Mouse (Mus musculus) left cerebral cortex, adult 8-10 months (tissue): ENCODE data around the gene Rimbp3. TPM values are rescaled to one million over a fixed set of nuclear protein-coding genes. Genes with fewer than 3 reads are reported as not detected.
A peak's percentile ranks its signal among the peaks of the same experiment; 100 is the strongest.
"Not testable (repeated sequence)": the region's sequence is repeated elsewhere in the genome, so short reads cannot be mapped to it uniquely, and the experiment has no call there.

Experiments
- DNase-seq, 2 experiments: peaks; one replicate each; pipeline ENCODE4 v3.0.0; 2022; ENCODE audit warnings: low spot score in 2 of 2
- total RNA-seq, 4 experiments: library from RNA; stranded (reverse); gene quantifications; 2 replicates each; pipeline ENCODE4 v1.2.4; 2022

Gene Rimbp3
- total RNA-seq, 4 experiments from 2014 or later, result 2.3 to 3.0 (median 2.7) TPM

- DNase-seq, result no peak
Observed at GRCm38 (mm10) chr16:17216934-17217633, 8.7 kb downstream of the Rimbp3 start.

- no peak for DNase-seq
Observed at GRCm38 (mm10) chr16:17220127-17220733, 11.8 kb downstream of the Rimbp3 start.

GRCm38 (mm10) chr16:17222197-17222596 lies 13.8 kb downstream of the Rimbp3 start:
- DNase-seq, result peak; percentile 66 to 99

- DNase-seq, result no peak
Observed at GRCm38 (mm10) chr16:17225584-17225983, 17.2 kb downstream of the Rimbp3 start.

GRCm38 (mm10) chr16:17226496-17226895 lies 18.1 kb downstream of the Rimbp3 start:
- DNase-seq, result no peak

- DNase-seq, result not testable (repeated sequence)
Observed at GRCm38 (mm10) chr16:17231523-17231922, 23.1 kb downstream of the Rimbp3 start.

- DNase-seq, result peak; percentile 81 to 88
Observed at GRCm38 (mm10) chr16:17232794-17233701, 24.6 kb downstream of the Rimbp3 start, which contains the start of gene Hic2. Gene Hic2 (plus strand): TSS chr16:17233572.

- peak in 1 of 2 experiments; percentile 19 for DNase-seq
Observed at GRCm38 (mm10) chr16:17233702-17234498, 25.5 kb downstream of the Rimbp3 start.

- peak; percentile 28 to 49 for DNase-seq
Observed at GRCm38 (mm10) chr16:17234499-17234895, 26.1 kb downstream of the Rimbp3 start.

- peak in 1 of 2 experiments; percentile 70 for DNase-seq
Observed at GRCm38 (mm10) chr16:17234916-17235665, 26.7 kb downstream of the Rimbp3 start.

- DNase-seq, result no peak
Observed at GRCm38 (mm10) chr16:17237634-17238033, 29.2 kb downstream of the Rimbp3 start.

- DNase-seq, result no peak
Observed at GRCm38 (mm10) chr16:17239409-17239808, 31.0 kb downstream of the Rimbp3 start.

GRCm38 (mm10) chr16:17243731-17244130 lies 35.3 kb downstream of the Rimbp3 start:
- no peak for DNase-seq

GRCm38 (mm10) chr16:17244996-17245395 lies 36.6 kb downstream of the Rimbp3 start:
- no peak for DNase-seq

GRCm38 (mm10) chr16:17247727-17248126 lies 39.3 kb downstream of the Rimbp3 start:
- DNase-seq, result no peak

- DNase-seq, result no peak
Observed at GRCm38 (mm10) chr16:17249135-17249534, 40.7 kb downstream of the Rimbp3 start.

- DNase-seq, result no peak
Observed at GRCm38 (mm10) chr16:17251539-17251938, 43.1 kb downstream of the Rimbp3 start.

- no peak for DNase-seq
Observed at GRCm38 (mm10) chr16:17252086-17252726, 43.8 kb downstream of the Rimbp3 start.

GRCm38 (mm10) chr16:17252841-17253240 lies 44.4 kb downstream of the Rimbp3 start:
- DNase-seq, result no peak
